Mouse (Mus musculus) embryonic fibroblast, embryonic 13.5 days (primary cell): ENCODE measurements at regions not wholly inside any gene's neighbourhood (a gene's known extent, or its start where the extent isn't known, plus 50 kb on each side); places are given as distances from the start of the nearest gene placed in this dataset.
A peak's percentile ranks its signal among the peaks of the same experiment; 100 is the strongest.

Source experiments
- H3K27ac ChIP-seq: 2 replicates; pipeline ENCODE4 v1.5.1; 2012; ENCODE audit warnings: low read length, control low read depth, inconsistent platforms; ENCODE audit not compliant: insufficient read depth
- H3K4me1 ChIP-seq: 2 replicates; pipeline ENCODE4 v1.6.1; 2011; ENCODE audit warnings: low read length; ENCODE audit not compliant: control insufficient read depth, insufficient read depth
- H3K4me3 ChIP-seq: 2 replicates; pipeline ENCODE4 v1.5.1; 2011; ENCODE audit warnings: mild to moderate bottlenecking, control low read depth, low read length; ENCODE audit not compliant: insufficient read depth
- CTCF ChIP-seq: IDR thresholded peaks from 2 replicates; pipeline ENCODE4 v1.5.1; 2011; ENCODE audit warnings: mild to moderate bottlenecking, control low read depth, low read length, moderate library complexity, borderline replicate concordance; ENCODE audit not compliant: insufficient read depth
- POLR2A ChIP-seq: IDR thresholded peaks from 2 replicates; pipeline ENCODE4 v1.6.1; 2011; ENCODE audit warnings: low read depth, mild to moderate bottlenecking, control low read depth, low read length, moderate library complexity

DNA sequence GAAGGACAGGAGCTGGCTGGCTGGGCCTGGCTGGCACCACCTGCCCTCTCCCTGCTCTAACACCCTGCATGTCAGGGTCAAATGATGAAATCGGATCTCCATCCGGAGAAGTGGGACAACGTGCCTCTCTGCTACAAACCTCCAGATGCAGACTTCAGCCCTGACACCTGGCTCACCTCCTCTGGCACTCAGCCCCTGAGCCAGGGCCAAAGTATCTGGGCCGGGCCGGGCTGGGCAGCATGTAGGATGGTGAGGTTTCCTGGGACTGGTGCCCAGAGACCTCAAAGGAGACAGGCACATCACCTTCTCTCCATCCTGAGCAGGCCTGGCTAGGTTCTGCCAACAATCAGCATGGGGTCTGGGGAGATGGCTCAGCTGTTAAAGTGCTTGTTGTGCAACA lies 113.5 kb downstream of the Tfcp2l1 start:
- no peak overlapping the region for H3K4me3 ChIP-seq
- H3K4me1 ChIP-seq = no peaks in the 10 kb centered on the region
- no peak overlapping the region for H3K27ac ChIP-seq
- TF ChIP-seq POLR2A (no peak), CTCF (no peak)

DNA sequence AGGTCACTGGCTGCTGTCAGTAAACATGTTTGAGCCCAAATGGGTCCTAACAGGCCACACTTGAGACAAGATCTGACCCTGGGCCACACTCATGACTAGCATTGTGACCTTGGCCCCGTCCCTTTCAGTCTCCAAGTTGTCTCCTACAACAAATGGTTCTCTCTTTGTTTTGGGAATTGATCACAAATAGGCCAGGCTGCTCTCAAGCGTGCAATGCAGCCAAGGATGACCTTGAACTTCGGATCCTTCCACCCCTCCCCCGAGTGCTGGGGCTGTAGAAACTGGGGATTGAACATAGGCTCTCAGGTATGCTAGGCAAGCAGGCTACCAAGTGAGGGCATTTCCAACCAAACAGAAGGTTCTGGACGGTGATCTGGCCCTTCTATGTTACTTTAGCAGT lies 120.5 kb downstream of the Tfcp2l1 start:
- TF ChIP-seq CTCF (no peak), POLR2A (no peak)
- no peak overlapping the region for H3K4me3 ChIP-seq
- no peaks in the 10 kb centered on the region for H3K4me1 ChIP-seq
- no peak overlapping the region for H3K27ac ChIP-seq

DNA sequence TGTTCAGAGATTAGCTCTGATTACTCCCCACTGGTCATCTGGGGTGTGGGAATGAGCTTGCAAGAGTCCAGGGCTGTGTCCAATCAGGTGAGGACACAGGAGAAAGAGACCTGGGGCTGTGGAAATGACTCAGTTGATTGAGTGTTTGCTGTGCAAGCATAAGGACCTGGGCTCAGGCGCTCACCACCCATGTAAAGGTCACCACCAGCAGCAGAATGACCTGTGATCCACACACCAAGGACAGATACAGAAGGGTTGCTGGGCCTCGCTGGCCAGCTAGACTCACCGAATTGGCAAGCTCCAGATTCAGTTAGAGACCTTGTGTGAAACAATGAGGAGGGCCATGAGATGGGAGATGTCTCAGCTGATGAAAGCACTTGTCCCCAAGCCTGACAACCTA lies 125.1 kb downstream of the Tfcp2l1 start:
- H3K27ac ChIP-seq = no peak overlapping the region
- no peak for TF ChIP-seq POLR2A
- no peak for TF ChIP-seq CTCF
- H3K4me3 ChIP-seq = no peak overlapping the region
- H3K4me1 ChIP-seq = no peaks in the 10 kb centered on the region

DNA sequence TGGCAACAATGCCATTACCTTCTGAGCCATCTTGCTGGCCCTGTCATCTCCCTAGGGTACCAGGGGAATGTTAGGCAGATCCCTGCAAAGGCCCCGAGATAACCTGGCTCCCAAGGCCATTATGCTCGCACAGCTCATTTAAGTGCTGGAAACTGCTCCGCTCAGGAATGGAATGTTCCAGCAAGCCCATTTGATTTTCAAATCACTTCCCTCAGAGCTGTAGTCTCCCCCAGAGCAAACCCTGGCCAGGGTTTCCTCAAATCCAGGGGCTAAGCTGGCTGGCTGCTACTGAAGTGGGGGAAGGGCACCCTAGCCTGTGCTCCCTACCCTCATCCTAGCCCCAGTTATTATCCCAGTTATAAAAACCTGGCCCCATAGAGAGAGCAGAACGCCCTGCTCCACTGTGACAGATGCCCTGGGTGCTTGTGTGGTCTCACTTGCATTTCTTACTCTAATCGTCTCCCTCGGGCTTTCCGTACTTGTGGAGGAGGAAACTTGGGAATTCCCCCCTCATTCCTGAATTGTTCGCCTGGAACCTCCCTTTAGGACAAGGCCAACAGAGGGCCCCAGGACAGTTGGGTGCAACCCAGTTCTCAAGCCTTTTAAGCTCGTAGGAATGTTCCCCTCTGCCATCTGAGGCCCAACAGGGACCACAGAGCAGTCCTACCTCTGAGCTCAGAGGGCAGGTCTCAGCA lies 128.6 kb downstream of the Tfcp2l1 start:
- H3K27ac ChIP-seq = no peak overlapping the region
- H3K4me3 ChIP-seq = no peak overlapping the region
- no peaks in the 10 kb centered on the region for H3K4me1 ChIP-seq
- TF ChIP-seq CTCF (no peak), POLR2A (no peak)

DNA sequence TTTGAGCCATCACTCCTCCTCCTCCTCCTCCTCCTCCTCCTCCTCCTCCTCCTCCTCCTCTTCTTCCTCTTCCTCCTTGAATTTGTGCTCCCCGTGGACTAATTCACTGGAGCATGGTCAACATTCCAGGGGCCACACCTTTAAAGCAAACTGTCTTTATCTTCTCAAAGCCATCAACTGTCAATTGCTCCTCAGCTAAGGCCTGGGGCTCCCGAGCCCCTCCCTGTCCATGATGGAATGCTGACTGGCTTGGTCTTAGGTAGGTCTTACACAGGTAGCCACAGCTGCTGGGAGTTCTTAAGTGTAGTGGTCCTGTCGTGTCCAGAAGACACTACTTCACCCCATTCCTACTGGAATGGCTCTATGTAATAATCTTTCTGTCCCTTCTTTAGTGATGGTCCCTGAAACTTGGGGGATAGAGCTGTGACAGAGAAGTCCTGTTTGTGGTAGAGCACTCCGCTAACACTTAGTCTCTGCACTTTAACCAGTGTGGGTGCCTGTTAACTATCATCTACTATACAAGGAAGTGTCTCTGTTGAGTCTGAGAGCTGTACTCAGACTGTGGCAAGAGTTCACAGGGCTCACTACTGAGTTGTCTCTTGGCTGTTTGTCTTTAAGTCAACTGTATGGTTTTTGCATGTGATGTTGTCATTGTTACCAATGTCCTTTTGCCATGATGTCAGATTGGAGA lies 129.7 kb downstream of the Tfcp2l1 start:
- H3K4me1 ChIP-seq = no peaks in the 10 kb centered on the region
- TF ChIP-seq CTCF = no peak
- no peak for TF ChIP-seq POLR2A
- H3K27ac ChIP-seq = no peak overlapping the region
- no peak overlapping the region for H3K4me3 ChIP-seq

DNA sequence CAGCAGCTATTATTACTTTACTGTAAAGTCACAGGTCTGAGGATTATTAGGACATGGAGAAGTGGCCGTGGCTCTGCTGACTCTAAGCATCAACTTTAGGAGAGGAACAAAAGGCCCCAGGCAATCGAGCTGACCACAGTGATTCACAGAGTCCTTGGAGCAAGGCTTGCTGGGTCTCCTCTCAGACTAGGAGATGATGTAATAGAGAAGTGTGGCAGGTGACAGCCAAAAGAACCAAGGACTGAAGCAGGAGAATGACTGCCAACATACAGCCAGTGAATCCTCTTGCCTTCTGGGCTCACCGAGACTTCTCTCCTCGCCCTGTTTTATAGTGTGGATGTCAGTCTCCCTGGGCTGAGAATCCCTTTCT lies 130.3 kb downstream of the Tfcp2l1 start:
- H3K27ac ChIP-seq = no peak overlapping the region
- no peak overlapping the region for H3K4me3 ChIP-seq
- TF ChIP-seq CTCF (no peak), POLR2A (no peak)
- no peaks in the 10 kb centered on the region for H3K4me1 ChIP-seq

DNA sequence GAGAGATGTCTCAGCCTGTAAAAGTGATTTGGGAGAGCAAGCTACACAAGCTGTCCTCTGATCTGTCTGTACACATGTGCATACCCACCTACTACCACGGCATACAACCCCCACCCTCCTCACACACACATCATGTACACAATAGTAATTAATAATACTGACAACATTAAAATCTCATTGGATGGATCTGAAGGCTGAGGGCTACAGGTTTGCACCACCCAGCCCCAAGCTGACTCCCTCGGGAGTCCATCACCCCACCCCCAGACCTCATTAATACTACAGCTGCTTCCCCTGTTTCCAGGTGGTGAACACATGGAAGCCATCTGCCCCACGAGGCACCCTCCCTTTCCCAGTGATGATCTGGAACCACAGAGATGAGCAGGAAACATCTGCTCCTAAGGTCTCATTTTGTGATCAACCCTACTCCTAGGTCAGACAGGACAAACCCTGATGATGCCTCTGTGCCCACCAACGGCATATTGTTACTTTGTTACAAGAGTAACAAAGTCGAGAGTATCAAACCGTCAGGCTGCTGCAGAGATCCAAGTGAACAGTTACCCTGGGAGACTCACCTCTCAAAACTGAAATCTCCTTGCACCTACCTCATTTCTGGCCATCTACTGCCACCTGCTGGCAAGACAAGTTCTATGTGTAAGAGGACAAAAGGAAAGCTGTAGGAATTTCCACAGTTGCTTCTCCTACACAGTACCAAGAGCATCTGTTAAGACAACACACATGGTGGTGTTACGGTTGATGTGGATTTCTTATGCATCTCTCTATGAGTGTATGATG lies 131.6 kb downstream of the Tfcp2l1 start:
- Histone ChIP-seq H3K4me3 (no peak overlapping the region), H3K4me1 (no peaks in the 10 kb centered on the region), H3K27ac (no peak overlapping the region)
- TF ChIP-seq POLR2A (no peak), CTCF (no peak)

DNA sequence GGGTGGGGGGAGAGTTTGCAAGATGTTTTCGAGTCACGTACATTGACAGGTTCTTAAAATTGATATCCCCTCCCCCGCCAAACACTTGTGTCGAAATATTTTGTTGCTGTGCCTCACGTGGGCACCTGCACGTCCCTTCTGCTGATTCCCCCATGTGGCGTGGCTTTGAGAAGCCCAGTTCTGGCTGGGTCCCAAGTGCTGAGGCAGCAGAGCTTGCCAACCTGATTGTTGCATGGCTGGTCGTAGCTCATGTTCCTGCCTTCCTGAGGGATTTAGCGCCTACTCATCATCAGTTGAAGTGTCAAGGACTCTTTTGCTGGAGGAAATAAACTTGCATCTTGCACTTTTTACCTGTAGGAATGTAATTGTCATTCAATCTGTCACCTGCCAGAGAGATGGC lies 137.8 kb downstream of the Tfcp2l1 start:
- Histone ChIP-seq H3K4me3 (no peak overlapping the region), H3K27ac (no peak overlapping the region), H3K4me1 (no peaks in the 10 kb centered on the region)
- no peak for TF ChIP-seq CTCF
- TF ChIP-seq POLR2A = no peak

DNA sequence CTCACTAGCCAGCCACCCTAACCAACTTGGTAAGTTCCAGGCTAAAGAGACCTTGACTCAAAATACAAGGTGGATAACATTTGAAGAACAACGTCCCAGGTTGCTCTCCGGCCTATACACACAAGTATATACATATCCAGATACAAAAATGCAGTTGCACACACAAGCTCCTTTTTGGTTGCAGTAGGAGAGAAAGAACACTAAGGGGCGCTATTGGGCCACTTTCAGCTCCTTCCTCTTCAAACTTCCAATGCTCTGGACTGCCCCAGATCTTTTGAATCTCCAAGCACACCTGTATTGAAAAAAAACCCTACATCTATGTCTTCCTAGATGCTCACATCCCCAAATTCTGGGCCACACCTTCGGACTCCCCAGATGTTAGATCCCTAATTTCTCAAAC lies 141.1 kb downstream of the Tfcp2l1 start:
- no peaks in the 10 kb centered on the region for H3K4me1 ChIP-seq
- H3K4me3 ChIP-seq = no peak overlapping the region
- TF ChIP-seq POLR2A (no peak), CTCF (no peak)
- H3K27ac ChIP-seq = no peak overlapping the region

DNA sequence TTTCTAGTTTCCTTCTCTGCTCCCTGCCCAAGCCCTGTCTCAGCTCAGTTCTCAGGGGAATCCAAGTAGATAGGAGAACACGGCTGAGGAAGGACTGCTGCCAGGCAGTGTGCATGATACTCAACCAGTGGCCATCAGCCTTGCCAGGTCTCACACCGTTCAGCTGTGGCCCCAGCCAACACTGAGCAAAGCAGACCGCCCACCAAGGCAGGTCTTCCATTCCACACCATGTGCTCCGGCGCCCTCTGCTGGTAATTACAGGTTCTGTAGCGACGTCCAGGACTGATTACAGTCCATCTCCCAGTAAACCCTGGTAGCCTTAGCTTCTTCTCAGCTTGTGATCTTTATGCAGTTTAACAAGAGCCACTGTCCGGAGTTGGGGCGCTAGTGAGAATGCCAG lies 144.5 kb downstream of the Tfcp2l1 start:
- no peak overlapping the region for H3K4me3 ChIP-seq
- H3K4me1 ChIP-seq = no peaks in the 10 kb centered on the region
- TF ChIP-seq POLR2A (no peak), CTCF (peak; percentile 57; the same call in 1 of the 2 replicates)
- no peak overlapping the region for H3K27ac ChIP-seq
